Mouse (Mus musculus): ENCODE measurements around the gene AV320801.
"Not testable (repeated sequence)": the region's sequence is repeated elsewhere in the genome, so short reads cannot be mapped to it uniquely, and the experiment has no call there.

The AV320801 gene

DNA sequence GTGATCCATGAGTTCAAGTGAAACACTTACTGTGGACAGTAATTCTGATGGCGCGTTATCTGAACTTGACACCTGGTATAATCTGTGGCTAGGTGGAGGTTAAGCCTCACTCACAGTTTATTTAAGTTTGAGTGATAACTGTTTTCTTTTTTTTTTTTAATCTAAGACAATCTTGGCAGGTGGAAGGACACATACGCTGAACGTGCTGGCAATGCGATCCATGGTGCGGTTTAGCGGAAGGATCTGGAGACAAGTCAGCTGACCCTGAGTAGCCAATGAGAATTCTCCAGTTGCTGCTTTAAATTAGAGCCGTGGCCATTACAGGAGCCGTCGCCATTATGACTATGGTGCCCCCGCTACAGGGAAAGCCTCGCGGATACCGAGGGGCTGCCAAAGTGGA, at the start of gene AV320801:
Gene AV320801 (plus strand): TSS at position 301 of the 400 bp plus-strand sequence.
- DNase-seq (ENCODE audit: low spot score), result not testable (repeated sequence)

GRCm38 (mm10) chrX:135464160-135464559, 30.2 kb upstream of the AV320801 start:
- not testable (repeated sequence) for DNase-seq (ENCODE audit: low spot score)

DNA sequence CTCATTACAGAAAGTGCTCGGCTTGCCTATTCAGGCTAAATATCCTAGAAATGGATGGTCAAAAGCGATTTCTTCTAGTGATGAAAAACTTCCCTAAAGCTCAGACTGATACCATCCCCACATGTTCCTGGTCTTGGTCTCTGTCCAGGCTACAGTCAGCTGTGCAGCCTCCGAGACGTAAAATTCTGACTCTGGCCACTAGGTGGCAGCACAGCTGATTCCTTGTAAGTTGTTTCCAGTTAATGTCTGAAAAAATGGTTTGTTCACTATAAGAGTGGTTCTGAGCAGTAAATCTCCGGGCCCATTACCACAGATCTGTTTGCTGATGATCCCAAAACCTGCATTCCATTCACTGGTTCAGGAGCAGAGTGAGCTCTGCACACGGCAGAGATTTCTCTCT, 12.5 kb upstream of the AV320801 start:
- DNase-seq (ENCODE audit: low spot score), result not testable (repeated sequence)

- DNase-seq (ENCODE audit: low spot score), result not testable (repeated sequence)
Measured at GRCm38 (mm10) chrX:135483183-135483582, 11.2 kb upstream of the AV320801 start.
